Mouse (Mus musculus): Measurements from ENCODE around the gene Cyp4f13.
A peak's percentile ranks its signal among the peaks of the same experiment; 100 is the strongest.

Cyp4f13 gene

GRCm38 (mm10) chr17:32905239-32905638 lies 42.0 kb downstream of the Cyp4f13 start:
- peak; percentile 80 for DNase-seq (ENCODE audit: low read depth, low spot score)

- peak; percentile 55 for DNase-seq (ENCODE audit: low read depth, low spot score)
These were observed 42.8 kb downstream of the Cyp4f13 start for GRCm38 (mm10) chr17:32904414-32904813.

DNA sequence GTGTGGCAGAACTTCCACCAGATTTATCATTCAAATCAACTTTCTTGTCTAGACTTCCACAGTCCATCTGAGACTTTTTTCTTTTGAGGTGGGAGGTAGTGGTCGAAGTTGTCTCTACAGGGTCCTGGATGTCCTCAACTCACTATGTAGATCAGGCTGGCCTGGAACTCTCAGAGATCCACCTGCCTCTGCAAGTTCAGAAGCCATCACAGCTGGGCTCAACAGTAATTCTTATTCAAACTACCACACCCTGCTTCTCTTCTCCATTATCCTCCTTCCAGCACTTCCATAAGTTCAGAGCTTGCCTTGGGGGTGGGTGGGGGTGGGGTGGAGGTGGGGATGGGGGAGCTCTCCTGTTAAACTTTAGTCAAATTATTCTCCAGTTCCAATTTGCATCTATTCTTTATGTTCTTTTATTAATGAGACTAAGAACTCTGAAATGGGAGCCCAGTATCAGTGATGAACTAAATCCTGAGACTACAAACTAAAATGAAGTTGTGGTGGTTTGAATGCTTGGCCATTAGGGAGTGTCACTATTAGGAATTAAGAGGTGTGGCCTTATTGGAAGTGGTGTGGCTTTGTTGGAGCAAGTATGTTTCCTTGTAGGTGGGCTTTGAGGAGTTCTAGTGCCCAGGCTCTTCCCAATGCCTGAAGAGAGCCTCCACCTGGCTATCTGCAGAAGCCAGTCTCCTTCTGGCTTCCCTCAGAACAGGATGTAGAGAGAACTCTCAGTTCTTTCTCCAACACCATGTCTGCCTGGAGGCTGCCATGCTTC lies 45.3 kb downstream of the Cyp4f13 start:
- no peak for DNase-seq (ENCODE audit: low read depth, low spot score)

DNA sequence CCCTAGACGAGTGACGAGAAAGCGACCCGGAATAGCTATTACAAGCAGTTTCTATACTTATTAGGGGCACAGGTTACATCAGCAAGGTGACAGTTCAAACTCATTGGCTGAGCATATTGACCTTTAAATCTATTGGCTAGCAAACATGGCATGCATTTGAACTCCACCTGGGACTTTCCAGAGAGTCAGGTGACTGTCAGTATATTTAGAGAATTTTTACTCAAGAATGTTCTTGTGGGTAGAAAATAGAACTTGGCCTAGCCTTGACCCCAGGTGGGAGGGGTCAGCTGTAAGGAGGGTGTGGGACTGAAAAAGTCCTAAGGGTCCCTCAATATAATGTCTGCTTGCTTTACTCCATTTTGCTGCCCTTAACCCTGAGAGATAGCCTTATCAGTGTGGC lies 51.8 kb downstream of the Cyp4f13 start:
- peak; percentile 52 for DNase-seq (ENCODE audit: low read depth, low spot score)

DNA sequence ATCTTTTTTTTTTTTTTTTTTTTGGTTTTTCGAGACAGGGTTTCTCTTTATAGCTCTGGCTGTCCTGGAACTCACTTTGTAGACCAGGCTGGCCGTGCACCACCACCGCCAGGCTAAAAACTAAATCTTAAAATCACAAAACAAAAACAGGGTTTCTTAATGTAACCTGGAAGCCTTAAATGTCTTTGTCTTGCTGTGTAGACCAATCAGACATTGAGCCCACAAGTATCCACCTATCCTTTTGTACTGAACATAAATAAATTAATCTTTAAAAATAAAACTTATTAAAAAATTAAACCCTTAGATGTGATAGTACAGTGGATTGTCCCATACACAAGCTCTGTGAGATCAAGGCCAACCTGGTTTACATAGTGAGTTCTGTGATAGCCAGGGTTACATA lies 53.3 kb downstream of the Cyp4f13 start:
- DNase-seq (ENCODE audit: low read depth, low spot score), result no peak

DNA sequence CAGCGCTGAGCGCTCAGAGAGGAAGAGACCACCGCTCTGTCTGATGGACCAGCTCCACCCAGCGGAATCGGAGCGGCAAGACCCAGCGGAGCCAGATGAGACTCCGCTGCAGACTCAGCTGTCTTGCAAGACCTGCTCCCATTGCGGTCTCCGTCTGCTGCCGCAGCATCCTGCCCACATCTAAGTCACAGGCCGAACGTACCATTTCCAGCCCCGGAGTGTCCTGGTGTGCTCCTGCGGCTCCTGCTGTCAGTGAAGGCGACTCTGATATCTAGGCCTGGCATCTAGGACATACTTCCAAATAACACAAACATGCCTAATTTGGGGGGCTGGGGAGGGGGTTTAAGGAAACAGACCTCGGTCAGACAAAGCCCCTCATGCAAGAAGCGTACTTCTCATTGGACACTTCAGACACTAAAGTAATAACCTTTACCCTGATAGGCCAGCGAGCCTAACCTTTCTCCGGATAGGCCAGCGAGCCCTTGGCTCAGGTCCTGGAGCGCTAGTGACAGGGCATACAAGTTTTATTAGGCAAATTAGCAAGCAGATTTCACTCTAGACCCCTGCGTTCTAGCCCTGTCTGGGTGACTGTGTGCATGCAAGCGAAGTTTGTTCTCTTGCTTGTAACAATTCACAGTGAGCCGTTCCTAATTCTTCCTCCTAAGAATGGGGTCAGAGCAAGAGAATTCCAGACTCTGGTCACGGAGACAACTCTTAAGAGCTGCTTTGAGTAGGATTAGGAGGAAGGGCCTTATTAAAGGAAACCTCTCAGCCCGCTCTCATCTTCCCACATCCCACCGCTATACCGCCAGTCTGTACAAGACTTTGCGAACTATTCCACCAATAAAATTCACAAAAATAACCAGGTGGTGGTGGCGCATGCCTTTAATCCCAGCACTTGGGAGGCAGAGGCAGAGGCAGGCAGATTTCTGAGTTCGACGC lies 55.7 kb downstream of the Cyp4f13 start, which contains the start of gene Zfp870:
TSS of gene Zfp870 (minus strand) at position 404 of the 942 bp plus-strand sequence.
- peak; percentile 91 for DNase-seq (ENCODE audit: low read depth, low spot score)

- DNase-seq (ENCODE audit: low read depth, low spot score), result no peak
These were observed 56.4 kb downstream of the Cyp4f13 start for GRCm38 (mm10) chr17:32890852-32891238.

GRCm38 (mm10) chr17:32889611-32890010 lies 57.6 kb downstream of the Cyp4f13 start:
- no peak for DNase-seq (ENCODE audit: low read depth, low spot score)

DNA sequence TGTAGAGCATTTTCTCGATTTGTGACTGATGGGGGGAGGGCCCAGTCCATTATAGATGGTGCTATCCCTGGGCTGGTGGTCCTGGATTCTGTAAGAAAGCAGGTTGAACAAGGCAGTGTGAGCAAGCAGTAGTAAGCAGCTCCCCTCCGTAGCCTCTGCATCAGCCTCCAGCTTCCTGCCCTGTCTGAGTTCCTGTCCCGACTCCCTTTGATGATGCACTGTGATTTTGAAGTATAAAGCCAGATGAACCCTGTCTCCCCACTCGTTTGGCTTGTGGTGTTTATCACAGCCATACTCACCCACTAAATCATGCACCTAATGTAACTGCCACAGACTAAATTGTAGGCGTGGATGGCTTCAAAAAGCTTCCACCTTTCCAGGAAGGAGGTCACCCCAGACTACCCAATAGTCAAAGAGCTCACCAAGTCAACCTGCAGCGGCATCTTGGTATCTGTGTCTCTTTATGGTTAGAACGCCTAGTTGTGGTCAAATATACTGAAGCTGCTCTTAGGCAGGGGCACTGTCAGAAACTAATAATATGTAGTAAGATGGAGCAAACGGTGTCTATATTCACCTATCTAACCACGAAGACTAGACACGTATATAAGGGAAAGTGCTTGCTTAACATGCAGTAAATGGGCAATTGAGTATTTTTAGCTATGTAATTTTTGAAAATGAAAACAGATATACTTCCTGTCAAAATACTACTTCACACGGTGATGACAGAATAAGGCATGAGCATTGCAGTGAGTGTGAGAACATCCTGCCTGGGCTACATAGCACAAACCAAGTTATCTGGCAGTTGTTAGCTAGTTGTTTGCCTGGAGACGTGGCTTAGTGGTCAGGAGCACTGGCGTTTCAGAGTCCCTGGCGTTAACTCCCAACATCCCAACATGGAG lies 66.6 kb downstream of the Cyp4f13 start:
- peak; percentile 39 for DNase-seq (ENCODE audit: low read depth, low spot score)

- DNase-seq (ENCODE audit: low read depth, low spot score), result no peak
These were observed 68.4 kb downstream of the Cyp4f13 start for GRCm38 (mm10) chr17:32878773-32879172.

- no peak for DNase-seq (ENCODE audit: low read depth, low spot score)
These were observed 69.6 kb downstream of the Cyp4f13 start for GRCm38 (mm10) chr17:32877471-32878171.

Data from CD4-positive, CD25-positive, alpha-beta regulatory T cell, adult 2 months (primary cell).